Mouse (Mus musculus): ENCODE results near the gene Cul4a.
"Not testable (repeated sequence)": the region's sequence is repeated elsewhere in the genome, so short reads cannot be mapped to it uniquely, and the experiment has no call there.

Cul4a gene

GRCm38 (mm10) chr8:13132220-13132619, 26.8 kb downstream of the Cul4a start:
- DNase-seq (ENCODE audit: low spot score in 2 of 2): not testable (repeated sequence)

- no peak for DNase-seq (ENCODE audit: low spot score in 2 of 2)
These were observed 34.3 kb downstream of the Cul4a start for GRCm38 (mm10) chr8:13139641-13140182.

GRCm38 (mm10) chr8:13141681-13142080, 36.3 kb downstream of the Cul4a start:
- no peak for DNase-seq (ENCODE audit: low spot score in 2 of 2)

GRCm38 (mm10) chr8:13148476-13148875, 43.1 kb downstream of the Cul4a start:
- no peak for DNase-seq (ENCODE audit: low spot score in 2 of 2)

GRCm38 (mm10) chr8:13149287-13149686, 43.9 kb downstream of the Cul4a start:
- DNase-seq (ENCODE audit: low spot score in 2 of 2): no peak

GRCm38 (mm10) chr8:13149866-13150265, 44.4 kb downstream of the Cul4a start:
- DNase-seq (ENCODE audit: low spot score in 2 of 2): no peak

- no peak for DNase-seq (ENCODE audit: low spot score in 2 of 2)
These were observed 45.5 kb downstream of the Cul4a start for GRCm38 (mm10) chr8:13150929-13151328.

GRCm38 (mm10) chr8:13154099-13154498, 48.7 kb downstream of the Cul4a start:
- DNase-seq (ENCODE audit: low spot score in 2 of 2): no peak

GRCm38 (mm10) chr8:13155358-13155757, 49.9 kb downstream of the Cul4a start:
- DNase-seq (ENCODE audit: low spot score in 2 of 2): no peak

- DNase-seq (ENCODE audit: low spot score in 2 of 2): peak in 1 of 2 experiments; percentile 34
These were observed 51.1 kb downstream of the Cul4a start for GRCm38 (mm10) chr8:13156327-13157097.

- peak; percentile 99 for DNase-seq (ENCODE audit: low spot score in 2 of 2)
These were observed 53.4 kb downstream of the Cul4a start, which contains the start of gene Lamp1 for GRCm38 (mm10) chr8:13158718-13159376. Gene Lamp1, plus strand, starts transcription at chr8:13159161.

- no peak for DNase-seq (ENCODE audit: low spot score in 2 of 2)
These were observed 54.0 kb downstream of the Cul4a start for GRCm38 (mm10) chr8:13159377-13159881.

- DNase-seq (ENCODE audit: low spot score in 2 of 2): no peak
These were observed 55.3 kb downstream of the Cul4a start for GRCm38 (mm10) chr8:13160691-13161090.

- DNase-seq (ENCODE audit: low spot score in 2 of 2): no peak
These were observed 56.7 kb downstream of the Cul4a start for GRCm38 (mm10) chr8:13162098-13162497.

- no peak for DNase-seq (ENCODE audit: low spot score in 2 of 2)
These were observed 58.1 kb downstream of the Cul4a start for GRCm38 (mm10) chr8:13163563-13163962.

- no peak for DNase-seq (ENCODE audit: low spot score in 2 of 2)
These were observed 58.9 kb downstream of the Cul4a start for GRCm38 (mm10) chr8:13164361-13164760.

- no peak for DNase-seq (ENCODE audit: low spot score in 2 of 2)
These were observed 65.1 kb downstream of the Cul4a start for GRCm38 (mm10) chr8:13170510-13170909.

- no peak for DNase-seq (ENCODE audit: low spot score in 2 of 2)
These were observed 68.9 kb downstream of the Cul4a start for GRCm38 (mm10) chr8:13174305-13174704.

GRCm38 (mm10) chr8:13174811-13175210, 69.4 kb downstream of the Cul4a start:
- no peak for DNase-seq (ENCODE audit: low spot score in 2 of 2)

GRCm38 (mm10) chr8:13175650-13176049, 70.2 kb downstream of the Cul4a start:
- DNase-seq (ENCODE audit: low spot score in 2 of 2): no peak

GRCm38 (mm10) chr8:13177173-13177852, 71.9 kb downstream of the Cul4a start:
- no peak for DNase-seq (ENCODE audit: low spot score in 2 of 2)

GRCm38 (mm10) chr8:13178137-13178536, 72.7 kb downstream of the Cul4a start:
- DNase-seq (ENCODE audit: low spot score in 2 of 2): no peak
